Comparison of ENCODE assay signal across 13 mouse cellular contexts in the genomic region with DNA sequence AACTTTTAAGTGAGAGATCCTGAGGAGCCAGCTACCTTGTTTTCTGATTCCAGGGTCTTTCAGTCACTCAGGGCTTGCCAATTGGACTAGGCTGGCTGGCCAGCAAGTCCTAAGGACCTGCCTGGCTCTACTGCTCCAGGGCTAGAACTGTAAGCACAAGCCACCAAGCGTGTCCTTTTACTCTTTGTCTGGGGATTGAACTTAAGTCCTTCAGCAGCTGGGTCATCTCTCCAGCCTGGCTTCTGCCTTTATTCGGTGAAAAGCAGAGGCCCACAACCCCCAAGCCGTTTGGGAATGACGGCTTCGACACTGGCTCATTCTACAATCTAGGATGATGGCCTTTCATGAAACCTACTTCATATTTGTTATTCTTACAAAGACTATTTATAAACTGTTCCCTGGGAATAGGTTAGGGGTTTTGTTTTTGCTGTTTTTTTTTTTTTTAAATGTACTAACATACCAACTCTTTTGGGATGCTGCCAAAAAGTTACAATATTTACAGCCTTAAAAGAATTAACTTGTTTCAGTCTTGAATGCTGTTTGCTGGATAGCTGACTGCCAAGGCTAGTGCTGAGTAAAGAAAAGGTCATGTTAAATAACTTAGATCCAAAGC.
DNase-seq lines count a peak whose midpoint lies in the region; ATAC-seq and TF ChIP-seq lines count a peak whose summit lies in the region.
"Had no signal": no experiment of that assay in that cellular context is flagged by ENCODE, and none has a peak within 500 bp of the region (broad histone marks: within the 10 kb centered on the region; RNA-seq: fewer than 3 reads in every experiment).

No protein-coding gene starts in this region.

- peak overlapping the region; percentile 35; the same call in 1 of the 2 replicates for H3K27ac ChIP-seq in kidney, adult 2 months (ENCODE audit: insufficient read depth, low read depth, low read length)
- no peak overlapping the region for H3K27ac ChIP-seq in lung, postnatal 0 days (ENCODE audit: low read length)
- H3K27ac ChIP-seq in stomach, embryonic 15.5 days = peak overlapping the region; percentile 63
- no peak overlapping the region for H3K27ac ChIP-seq in liver, embryonic 11.5 days (ENCODE audit: low read depth, low read length)
- H3K27ac ChIP-seq: liver, embryonic 12.5 days had no signal

- no peak overlapping the region for H3K4me2 ChIP-seq in lung, postnatal 0 days (replicated peaks; ENCODE audit: low read depth, low read length)
- H3K4me2 ChIP-seq in stomach, embryonic 15.5 days = no peak overlapping the region
- H3K4me2 ChIP-seq in liver, embryonic 11.5 days = no peak overlapping the region
- H3K4me2 ChIP-seq: liver, embryonic 12.5 days had no signal

- TF ChIP-seq EP300 in lung, postnatal 0 days (IDR thresholded peaks at IDR 0.05) = no peak

- no peak overlapping the region for H3K9ac ChIP-seq in lung, postnatal 0 days (replicated peaks; ENCODE audit: low read depth)
- no peak overlapping the region for H3K9ac ChIP-seq in stomach, embryonic 15.5 days
- H3K9ac ChIP-seq in liver, embryonic 11.5 days (ENCODE audit: low read depth, low read length) = no peak overlapping the region
- H3K9ac ChIP-seq: liver, embryonic 12.5 days had no signal

- H3K4me3 ChIP-seq in kidney, adult 2 months (ENCODE audit: insufficient read depth, low read depth, low read length) = no peak overlapping the region
- no peak overlapping the region for H3K4me3 ChIP-seq in lung, postnatal 0 days (ENCODE audit: low read depth, low read length)
- no peak overlapping the region for H3K4me3 ChIP-seq in lung, adult 2 months (replicated peaks; ENCODE audit: extremely low read depth, low read depth, low read length)
- H3K4me3 ChIP-seq in stomach, embryonic 15.5 days (replicated peaks) = no peak overlapping the region
- H3K4me3 ChIP-seq in liver, embryonic 11.5 days (ENCODE audit: low read depth, low read length) = no peak overlapping the region
- H3K4me3 ChIP-seq: erythroblast, embryonic 14.5 days; liver, embryonic 12.5 days; megakaryocyte, embryonic 14.5 days had no signal

- H3K36me3 ChIP-seq in kidney, adult 2 months (ENCODE audit: control insufficient read depth, insufficient read depth, low read length) = no peaks in the 10 kb centered on the region; the same call in 1 of the 2 replicates
- H3K36me3 ChIP-seq in lung, postnatal 0 days (ENCODE audit: insufficient read depth, low read length) = 0 out of 2 replicates have a peak, but pooled peaks cover 6% of the 10 kb centered on the region
- peaks cover 3% of the 10 kb centered on the region; the same call in 1 of the 2 replicates for H3K36me3 ChIP-seq in stomach, embryonic 15.5 days
- no peaks in the 10 kb centered on the region for H3K36me3 ChIP-seq in liver, embryonic 11.5 days (ENCODE audit: control insufficient read depth, insufficient read depth, low read length)

- WGBS in kidney, adult 2 months = 58% methylated on average over 5 of the region's 5 CpGs
- 51% methylated on average over 5 of the region's 5 CpGs for WGBS in lung, postnatal 0 days
- WGBS in lung, adult 2 months = 57% methylated on average over 5 of the region's 5 CpGs
- WGBS in stomach, embryonic 15.5 days = 44% methylated on average over 5 of the region's 5 CpGs
- WGBS in liver, embryonic 11.5 days = 88% methylated on average over 5 of the region's 5 CpGs

- intact Hi-C loops in heart, postnatal 25 days (cut with DNase I) = no loop called here

- DNase-seq in heart, adult 11 months = peak; percentile 84
- no peak for DNase-seq in heart, postnatal 25 days (ENCODE audit: low spot score)
- DNase-seq in kidney, adult 2 months = no peak
- no peak for DNase-seq in kidney, postnatal 36 days
- DNase-seq in lung, postnatal 0 days (ENCODE audit: low spot score) = peak; percentile 40
- DNase-seq in lung, adult 2 months = no peak
- DNase-seq in liver, embryonic 11.5 days (ENCODE audit: low spot score) = no peak
- DNase-seq: cerebellum, adult 11-12 months had no signal

- no peaks in the 10 kb centered on the region for H3K9me3 ChIP-seq in lung, postnatal 0 days (ENCODE audit: low read length)
- H3K9me3 ChIP-seq in stomach, embryonic 15.5 days = no peaks in the 10 kb centered on the region
- no peaks in the 10 kb centered on the region for H3K9me3 ChIP-seq in liver, embryonic 11.5 days (ENCODE audit: control insufficient read depth, low read length)
- H3K9me3 ChIP-seq: G1E; liver, embryonic 12.5 days; megakaryocyte, embryonic 14.5 days had no signal

- TF ChIP-seq POLR2A in kidney, adult 2 months (IDR thresholded peaks at IDR 0.05; ENCODE audit: low read depth, low read length) = no peak
- no peak for TF ChIP-seq POLR2A in lung, adult 2 months (IDR thresholded peaks at IDR 0.05; ENCODE audit: borderline replicate concordance, extremely low read depth, low read depth, low read length)

- H3K4me1 ChIP-seq in kidney, adult 2 months (ENCODE audit: control insufficient read depth, insufficient read depth, low read length) = no peaks in the 10 kb centered on the region
- H3K4me1 ChIP-seq in lung, postnatal 0 days (ENCODE audit: insufficient read depth, low read depth, low read length) = no peaks in the 10 kb centered on the region; the same call in 1 of the 2 replicates
- H3K4me1 ChIP-seq in lung, adult 2 months (ENCODE audit: control insufficient read depth, insufficient read depth, low read length) = no peaks in the 10 kb centered on the region
- H3K4me1 ChIP-seq in stomach, embryonic 15.5 days = 0 out of 2 replicates have a peak, but pooled peaks cover 2% of the 10 kb centered on the region
- H3K4me1 ChIP-seq in liver, embryonic 11.5 days (replicated peaks; ENCODE audit: control insufficient read depth, insufficient read depth, low read length) = no peaks in the 10 kb centered on the region
- H3K4me1 ChIP-seq: liver, embryonic 12.5 days had no signal

- ATAC-seq in lung, postnatal 0 days = peak; percentile 26; the same call in 1 of the 2 replicates
- peak; percentile 23; the same call in 1 of the 2 replicates for ATAC-seq in stomach, embryonic 15.5 days (ENCODE audit: insufficient read depth, low FRiP score, low read depth)
- no peak for ATAC-seq in liver, embryonic 11.5 days (replicated peaks; ENCODE audit: low FRiP score)
- ATAC-seq: liver, embryonic 12.5 days had no signal

- H3K27me3 ChIP-seq in kidney, adult 2 months (replicated peaks; ENCODE audit: control insufficient read depth, insufficient read depth, low read length) = no peaks in the 10 kb centered on the region
- H3K27me3 ChIP-seq in lung, postnatal 0 days (replicated peaks; ENCODE audit: insufficient read depth, low read length) = no peaks in the 10 kb centered on the region
- H3K27me3 ChIP-seq in stomach, embryonic 15.5 days (replicated peaks) = no peaks in the 10 kb centered on the region
- H3K27me3 ChIP-seq in liver, embryonic 11.5 days (replicated peaks; ENCODE audit: control insufficient read depth, insufficient read depth, low read length) = no peaks in the 10 kb centered on the region
- H3K27me3 ChIP-seq: liver, embryonic 12.5 days; megakaryocyte, embryonic 14.5 days had no signal

- no peak for TF ChIP-seq CTCF in kidney, adult 2 months (conservative IDR thresholded peaks at IDR 0.05; ENCODE audit: insufficient read depth, insufficient read length, low read depth, low read length)
- no peak for TF ChIP-seq CTCF in lung, postnatal 0 days (IDR thresholded peaks at IDR 0.05)
- TF ChIP-seq CTCF in lung, adult 2 months (IDR thresholded peaks at IDR 0.05; ENCODE audit: insufficient read depth, low read length) = no peak

Comparison
In these comparisons a context has a peak if more than half of its experiments do, and no peak if none do; other contexts are left out.
1. DNase-seq: peak in heart, adult 11 months (single experiment) and lung, postnatal 0 days (single experiment); none in heart, postnatal 25 days (single experiment), kidney, adult 2 months (single experiment), kidney, postnatal 36 days (0 of 2), lung, adult 2 months (single experiment) and liver, embryonic 11.5 days (single experiment).
2. H3K27ac ChIP-seq: peak in kidney, adult 2 months (single experiment) and stomach, embryonic 15.5 days (single experiment); none in lung, postnatal 0 days (single experiment) and liver, embryonic 11.5 days (single experiment).